Mouse (Mus musculus): ENCODE results near the gene Dhrs7b.

Dhrs7b gene

DNA sequence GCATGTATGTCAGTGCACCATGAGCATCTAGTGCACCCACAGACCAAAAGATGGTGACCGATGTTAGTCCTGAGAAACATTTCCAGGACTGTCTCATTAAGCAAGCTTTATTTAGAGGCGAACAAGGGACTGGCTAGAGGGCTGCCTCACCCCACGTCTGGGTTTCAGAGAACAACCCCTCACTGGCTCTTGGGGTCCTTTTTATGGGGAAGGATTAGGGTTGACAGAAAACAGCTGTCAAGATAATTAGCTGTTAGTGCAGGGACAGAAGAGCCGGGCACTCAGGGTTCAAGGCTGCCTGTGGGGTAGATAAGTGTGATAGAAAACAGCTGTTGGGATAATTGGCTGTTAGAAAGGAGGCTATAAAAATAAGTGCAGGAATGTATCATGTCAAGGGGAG lies 65.5 kb downstream of the Dhrs7b start:
- no peak for DNase-seq (ENCODE audit: low spot score)

DNA sequence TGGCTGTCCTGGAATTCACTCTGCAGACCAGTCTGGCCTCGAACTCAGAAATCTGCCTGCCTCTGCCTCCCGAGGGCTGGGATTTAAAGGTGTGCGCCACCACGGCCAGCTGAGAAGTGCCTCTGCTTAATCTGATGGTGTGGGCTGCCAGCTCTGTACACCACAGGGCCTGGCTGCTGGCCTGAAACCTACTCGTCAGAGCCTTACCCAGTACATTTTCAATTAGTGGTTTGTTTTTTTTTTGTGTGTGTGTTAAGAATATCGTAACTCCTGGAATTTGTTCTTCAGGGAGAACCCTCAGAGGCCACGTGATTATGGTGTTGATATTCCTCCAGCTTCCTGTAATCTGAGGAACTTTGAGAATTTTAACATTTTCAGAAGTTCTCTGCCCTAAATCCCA lies 71.6 kb downstream of the Dhrs7b start:
- no peak for DNase-seq (ENCODE audit: low spot score)

DNA sequence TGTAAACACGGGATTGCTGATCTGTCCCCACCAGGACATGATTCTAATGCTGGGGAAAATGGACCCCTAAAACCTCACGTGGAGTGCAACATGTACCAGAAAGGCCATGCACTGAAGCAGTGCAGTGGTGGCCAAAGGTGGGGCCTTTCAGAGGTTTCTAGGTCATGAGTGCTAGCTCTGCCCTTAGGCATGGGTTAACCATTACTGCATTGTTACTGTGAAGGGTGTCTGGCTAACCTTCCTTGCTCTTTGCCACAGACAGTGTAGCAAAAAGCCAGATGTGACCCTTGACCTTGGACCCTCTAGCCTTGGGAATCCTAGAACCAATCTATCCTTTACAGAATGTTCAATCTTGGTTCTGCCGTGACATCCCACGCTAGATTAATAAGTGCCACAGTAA lies 72.1 kb downstream of the Dhrs7b start:
- DNase-seq (ENCODE audit: low spot score), result no peak

DNA sequence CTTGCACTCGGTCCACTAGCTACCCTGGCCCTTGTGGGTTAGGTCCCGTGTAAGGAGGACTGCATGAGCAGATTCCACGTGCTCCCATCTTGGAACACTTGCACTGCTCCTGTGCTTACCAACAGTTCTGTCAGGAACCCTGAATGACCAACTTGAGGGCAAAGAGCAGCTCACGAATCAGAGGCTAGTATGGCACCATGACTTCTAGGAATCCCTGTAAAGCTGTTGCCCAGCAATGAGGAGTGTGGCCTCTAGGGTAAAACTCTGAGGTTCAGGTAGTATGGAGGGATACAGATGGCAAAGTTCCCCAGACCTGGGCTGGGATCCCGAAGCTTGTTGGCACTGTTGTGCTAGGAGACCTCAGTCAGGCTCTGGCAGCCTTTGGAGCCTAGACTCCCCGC lies 73.2 kb downstream of the Dhrs7b start:
- no peak for DNase-seq (ENCODE audit: low spot score)

DNA sequence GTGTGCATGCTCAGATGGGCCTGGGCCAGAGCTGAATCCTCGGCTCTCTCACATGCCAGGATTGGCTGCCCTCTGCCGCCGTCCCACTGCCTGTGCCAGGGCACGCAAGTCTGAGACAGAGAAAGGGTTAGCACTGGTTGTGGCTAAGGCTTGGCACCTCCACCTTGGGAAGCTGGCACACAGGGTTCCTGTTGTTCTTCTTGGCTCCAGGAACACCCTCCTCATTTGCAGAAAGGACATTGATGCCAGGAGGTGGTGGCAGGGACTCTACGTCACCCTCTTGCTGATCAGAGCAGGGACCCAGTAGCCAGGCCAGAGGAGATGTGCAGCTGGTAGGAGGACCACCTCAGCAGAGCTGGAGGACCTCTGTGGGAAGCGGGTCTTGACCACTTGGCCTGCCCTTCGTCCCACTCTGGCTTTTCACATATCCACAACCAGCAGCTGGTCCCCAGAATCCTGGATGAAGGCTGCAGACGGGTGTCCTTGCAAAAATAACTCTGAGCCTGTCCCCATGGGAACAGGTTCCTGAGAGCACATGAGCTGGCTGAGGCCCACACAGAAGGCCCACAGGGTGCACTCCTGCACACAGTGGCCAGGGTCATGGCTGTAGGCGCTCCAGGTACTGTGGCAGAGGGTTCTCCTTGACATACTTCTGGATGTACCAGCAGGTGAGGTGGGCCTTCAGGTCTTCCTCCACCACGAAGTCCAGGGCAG lies 75.1 kb downstream of the Dhrs7b start:
- no peak for DNase-seq (ENCODE audit: low spot score)

DNA sequence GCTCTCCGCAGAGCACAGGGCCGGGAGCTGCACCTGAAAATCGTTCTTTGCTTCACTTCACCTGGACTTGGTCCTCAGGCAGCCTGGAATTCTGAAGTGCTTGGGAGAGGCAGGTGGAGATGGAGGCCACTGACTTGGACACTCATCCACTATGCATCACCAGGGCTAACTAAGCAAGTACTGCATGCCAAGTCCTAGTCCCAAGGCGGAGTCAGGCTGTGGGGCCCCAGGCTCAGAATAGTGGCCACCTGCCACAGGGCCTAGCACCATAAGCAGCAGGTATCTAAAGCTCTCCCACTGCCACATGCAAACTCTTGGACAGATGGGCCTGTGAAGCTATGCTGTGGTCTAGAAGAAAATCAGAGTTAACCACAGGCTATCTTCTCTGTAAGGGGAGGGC lies 76.0 kb downstream of the Dhrs7b start:
- no peak for DNase-seq (ENCODE audit: low spot score)

DNA sequence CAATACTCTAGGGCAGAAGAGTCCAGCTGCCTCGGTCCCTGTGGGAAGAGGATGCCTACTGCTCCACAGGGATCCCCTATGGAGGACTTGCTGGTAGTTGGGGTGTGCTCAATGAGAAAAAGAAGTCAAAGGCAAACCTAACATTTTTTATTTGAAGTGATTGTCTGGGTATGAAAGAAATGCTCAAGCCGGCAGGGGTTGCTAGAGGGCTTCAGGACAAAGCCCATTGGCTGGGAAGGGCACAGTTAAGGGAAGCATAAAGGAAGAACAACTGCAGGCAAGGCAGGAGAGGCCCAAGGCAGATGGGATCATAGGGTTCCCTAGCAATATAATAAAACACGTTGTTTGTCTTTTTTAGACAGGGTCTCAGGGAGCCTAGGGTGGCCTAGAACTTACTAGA lies 77.6 kb downstream of the Dhrs7b start:
- DNase-seq (ENCODE audit: low spot score), result no peak

DNA sequence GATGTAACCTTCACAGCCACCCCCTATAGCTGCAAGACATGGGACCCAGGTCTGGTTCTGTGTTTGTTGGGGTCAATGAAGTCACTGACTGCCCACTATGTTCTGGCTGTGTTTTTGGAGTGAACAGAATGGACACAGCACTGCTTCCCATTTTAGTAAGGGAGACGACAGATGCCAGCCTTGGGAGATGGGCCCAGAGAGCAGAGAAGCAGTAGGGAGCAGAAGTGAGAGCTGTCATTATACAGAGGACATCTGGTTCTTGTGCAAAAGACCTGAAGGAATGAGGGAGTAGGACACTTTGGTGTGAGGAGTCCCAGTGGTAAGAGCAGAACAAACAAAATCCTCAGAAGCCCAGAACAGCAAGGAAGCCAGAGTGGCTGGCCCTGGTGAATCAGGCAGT lies 79.2 kb downstream of the Dhrs7b start:
- no peak for DNase-seq (ENCODE audit: low spot score)
